Mouse (Mus musculus) left cerebral cortex, adult 2 months (tissue): ENCODE data around the gene Rtkn. TPM values are rescaled to one million over a fixed set of nuclear protein-coding genes. Genes with fewer than 3 reads are reported as not detected.

Source experiments
- DNase-seq, 2 experiments: peaks; one replicate each; pipeline ENCODE4 v3.0.0; 2021 to 2022; ENCODE audit warnings: low spot score in 2 of 2, mixed read lengths in 1 of 2; ENCODE audit errors: extremely low spot score in 1 of 2
- H3K27ac ChIP-seq: fragments of 200-600 bp; 2 replicates; pipeline ENCODE4 v1.8.1; 2022
- H3K4me3 ChIP-seq: fragments of 200-600 bp; 2 replicates; pipeline ENCODE4 v1.8.1; 2022
- CTCF ChIP-seq: fragments of 200-600 bp; IDR thresholded peaks from 2 replicates; pipeline ENCODE4 v1.8.1; 2022; ENCODE audit warnings: antibody characterized with exemption, mild to moderate bottlenecking, moderate library complexity
- intact Hi-C: fragments of 180-260 bp; cut with DNase I; formaldehyde crosslinking; loops from one replicate; pipeline ENCODE4 v1.15.1; 2025
- total RNA-seq, 2 experiments: library from RNA; stranded (reverse); gene quantifications; 2 replicates each; pipeline ENCODE4 v1.2.3; 2021

Gene Rtkn
- total RNA-seq, 2 experiments from 2014 or later: 87.0 to 97.5 TPM

DNA sequence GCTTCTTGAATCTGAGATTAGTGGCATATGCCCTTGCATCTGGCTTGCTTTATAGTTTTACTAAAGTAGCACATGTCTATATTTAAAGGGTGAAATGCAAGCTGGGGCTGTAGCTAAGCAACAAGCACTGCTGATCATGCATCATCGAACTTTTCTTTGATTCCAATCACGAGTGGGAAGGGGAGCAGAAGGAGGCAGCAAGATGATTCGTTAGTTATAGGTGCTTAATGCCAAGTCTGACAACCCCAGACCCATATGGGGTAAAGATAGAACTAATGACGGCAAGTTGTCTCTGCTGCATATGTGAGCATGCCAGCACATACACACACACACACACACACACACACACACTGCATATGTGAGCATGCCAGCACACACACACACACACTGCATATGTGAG, 31.1 kb upstream of the Rtkn start:
- H3K27ac ChIP-seq: no peak overlapping the region
- intact Hi-C loops: no loop called here
- no peak overlapping the region for H3K4me3 ChIP-seq
- no peak for DNase-seq
- TF ChIP-seq CTCF: no peak

DNA sequence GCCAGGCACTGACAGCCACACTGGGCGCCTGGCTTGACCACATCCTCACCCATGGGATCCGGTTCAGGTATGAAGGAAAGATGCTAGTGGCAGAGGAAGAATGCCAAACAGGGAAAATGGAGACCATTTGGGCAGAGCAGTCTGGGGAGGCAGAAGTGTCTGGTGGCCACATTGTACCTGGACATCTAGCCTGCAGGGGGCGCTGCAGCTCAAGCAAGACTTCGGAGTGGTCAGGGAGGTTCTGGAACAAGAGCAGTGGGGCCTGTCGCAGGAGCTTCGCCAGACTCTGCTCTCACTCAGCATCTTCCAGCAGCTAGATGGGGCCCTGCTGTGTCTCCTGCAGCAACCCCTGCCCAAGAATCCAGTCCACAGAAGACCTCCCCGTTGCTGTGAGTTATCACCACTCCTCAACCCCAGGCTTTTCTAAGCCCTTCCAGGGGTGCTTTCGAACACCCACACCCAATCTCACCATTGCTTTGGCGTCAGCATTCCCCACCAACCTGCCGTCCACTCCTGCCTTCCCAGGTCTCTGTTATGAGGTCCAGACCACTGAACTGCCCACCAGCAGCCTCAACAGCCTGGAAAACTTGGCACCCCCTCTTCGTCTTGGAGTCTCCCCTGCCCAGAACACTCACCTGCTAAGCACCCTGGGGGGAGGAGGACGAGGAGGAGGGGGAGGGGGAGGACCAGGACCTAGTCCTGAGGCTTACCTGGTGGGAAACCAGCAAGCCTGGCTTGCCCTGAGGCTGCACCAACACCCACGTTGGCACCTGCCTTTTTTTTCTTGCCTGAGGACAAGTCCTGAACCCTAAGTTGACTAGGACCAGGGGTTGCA, 27.5 kb upstream of the Rtkn start:
- Histone ChIP-seq H3K27ac (peak overlapping the region; percentile 94), H3K4me3 (peak overlapping the region; percentile 98)
- TF ChIP-seq CTCF: peak; percentile 81
- DNase-seq: peak; percentile 71
- intact Hi-C loops: loop anchor here (2.0 kb wide), 1 partner anchor 35 kb away; no protein-coding TSS in a partner anchor

DNA sequence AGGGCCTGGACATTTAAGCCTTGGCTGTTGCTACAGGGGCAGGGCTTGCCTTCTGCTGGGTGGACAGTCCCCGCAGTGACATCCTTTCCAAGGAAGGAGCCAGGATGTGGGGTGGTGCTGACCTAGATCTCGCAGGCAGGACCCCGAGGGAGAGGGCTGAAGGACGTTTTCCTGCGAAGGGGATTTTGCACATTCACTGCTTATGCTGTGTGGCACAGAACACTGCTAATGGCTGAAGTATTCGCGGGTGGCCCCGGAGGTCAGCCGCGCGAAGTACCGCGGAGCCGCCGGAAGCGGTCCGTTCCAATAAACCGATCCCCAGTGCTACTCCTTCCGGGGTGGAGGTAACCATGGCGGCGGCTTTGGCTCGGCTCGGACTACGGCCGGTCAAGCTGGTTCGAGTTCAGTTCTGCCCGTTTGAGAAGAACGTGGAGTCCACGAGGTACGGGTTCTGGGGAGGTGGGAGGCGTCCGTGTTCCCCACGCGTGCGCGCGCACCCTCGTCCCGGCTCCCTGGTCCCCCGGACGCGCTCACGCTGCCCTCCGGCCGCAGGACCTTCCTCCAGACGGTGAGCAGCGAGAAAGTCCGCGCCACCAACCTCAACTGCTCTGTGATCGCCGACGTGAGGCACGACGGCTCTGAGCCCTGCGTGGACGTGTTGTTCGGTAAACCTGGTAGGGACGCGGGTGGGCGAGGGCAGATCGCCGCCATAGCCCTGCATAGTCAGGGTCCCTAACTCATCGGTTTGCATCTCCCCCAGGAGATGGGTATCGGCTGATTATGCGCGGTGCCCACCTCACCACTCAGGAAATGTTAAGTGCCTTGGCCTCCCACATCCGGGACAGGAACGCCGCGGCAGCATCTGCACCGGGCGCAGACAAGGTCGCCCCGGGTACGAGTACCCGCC, 26.2 kb upstream of the Rtkn start, which contains the start of gene Mrpl53:
Gene Mrpl53 (plus strand): TSS at position 279 of the 907 bp plus-strand sequence.
- Histone ChIP-seq H3K27ac (peak within 1 kb of the TSS; percentile 94), H3K4me3 (peak within 1 kb of the TSS; percentile 98)
- TF ChIP-seq CTCF: no peak; the same call in 1 of the 2 replicates
- intact Hi-C loops: loop anchor here (2.0 kb wide), 1 partner anchor 34 kb away; no protein-coding TSS in a partner anchor
- peak; percentile 82 to 84 for DNase-seq

DNA sequence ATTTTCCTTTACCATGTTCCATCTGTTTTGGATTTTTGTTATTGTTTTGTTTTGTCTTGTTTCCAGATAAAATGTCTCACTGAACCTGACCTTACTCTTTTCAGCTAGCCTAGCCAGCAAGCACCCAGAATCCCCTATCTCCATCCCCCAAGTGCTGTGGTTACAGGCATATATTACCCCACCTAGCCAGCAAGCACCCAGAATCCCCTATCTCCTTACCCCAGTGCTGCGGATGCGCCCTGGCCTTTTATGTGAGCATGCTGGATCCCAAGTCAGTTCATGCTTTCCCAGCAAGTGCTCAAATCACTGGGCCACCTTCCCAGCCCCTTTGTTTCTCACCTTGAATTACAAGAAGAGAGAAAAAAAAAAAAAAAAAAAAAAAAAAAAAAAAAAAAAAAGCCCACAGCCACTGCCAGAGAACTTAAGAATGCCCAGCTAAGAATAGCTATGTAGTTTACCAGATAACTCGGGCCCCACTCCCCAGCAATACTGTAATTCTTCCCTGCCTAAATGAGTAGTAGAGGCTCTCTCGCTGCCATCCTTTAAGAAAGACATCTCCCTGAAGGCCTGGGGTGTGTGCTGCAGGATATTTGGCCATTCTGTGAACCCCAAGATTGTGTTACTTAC, 23.6 kb upstream of the Rtkn start:
- intact Hi-C loops: no loop called here
- TF ChIP-seq CTCF: no peak
- Histone ChIP-seq H3K27ac (no peak overlapping the region), H3K4me3 (no peak overlapping the region)
- DNase-seq: no peak

DNA sequence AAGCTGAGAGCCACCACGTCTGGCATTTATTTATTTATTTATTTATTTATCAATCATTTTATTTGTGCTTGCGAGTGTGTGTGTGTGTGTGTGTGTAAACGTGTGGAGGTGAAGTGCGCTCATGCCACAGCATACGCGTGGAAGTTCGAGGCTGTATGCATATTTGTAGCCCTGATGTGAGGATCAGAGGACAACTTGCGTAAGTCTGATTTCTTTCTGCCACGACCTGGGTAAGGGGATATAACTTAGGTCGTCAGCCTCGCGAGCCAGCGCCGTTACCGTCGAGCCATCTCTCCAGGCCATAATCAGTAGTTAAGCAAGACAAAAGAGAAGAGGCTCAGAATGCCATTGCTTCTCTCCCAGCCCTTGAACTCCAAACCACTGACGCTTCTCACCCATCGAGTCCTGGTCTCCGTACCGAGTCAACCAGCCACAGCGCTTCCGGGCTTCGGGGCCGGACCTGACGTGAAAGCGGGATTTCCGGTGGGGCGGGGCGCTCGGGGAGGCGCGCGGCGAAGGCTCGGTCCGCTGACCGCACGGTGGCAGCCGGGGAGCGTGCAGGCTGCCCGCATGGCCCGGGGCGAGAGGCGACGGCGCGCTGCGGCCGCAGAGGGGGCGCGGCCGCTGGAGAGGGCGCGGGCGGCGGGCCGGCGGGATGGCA, 20.1 kb upstream of the Rtkn start, which contains the start of gene Mogs:
Gene Mogs (plus strand): TSS at position 486 of the 661 bp plus-strand sequence.
- DNase-seq: peak; percentile 91 to 95
- Histone ChIP-seq H3K4me3 (peak within 1 kb of the TSS; percentile 60), H3K27ac (peak within 1 kb of the TSS; percentile 92)
- intact Hi-C loops: loop anchor here (2.0 kb wide), 1 partner anchor 42 kb away; the partner anchor contains the start of genes 1700003E16Rik and Wdr54
- TF ChIP-seq CTCF: peak; percentile 50

DNA sequence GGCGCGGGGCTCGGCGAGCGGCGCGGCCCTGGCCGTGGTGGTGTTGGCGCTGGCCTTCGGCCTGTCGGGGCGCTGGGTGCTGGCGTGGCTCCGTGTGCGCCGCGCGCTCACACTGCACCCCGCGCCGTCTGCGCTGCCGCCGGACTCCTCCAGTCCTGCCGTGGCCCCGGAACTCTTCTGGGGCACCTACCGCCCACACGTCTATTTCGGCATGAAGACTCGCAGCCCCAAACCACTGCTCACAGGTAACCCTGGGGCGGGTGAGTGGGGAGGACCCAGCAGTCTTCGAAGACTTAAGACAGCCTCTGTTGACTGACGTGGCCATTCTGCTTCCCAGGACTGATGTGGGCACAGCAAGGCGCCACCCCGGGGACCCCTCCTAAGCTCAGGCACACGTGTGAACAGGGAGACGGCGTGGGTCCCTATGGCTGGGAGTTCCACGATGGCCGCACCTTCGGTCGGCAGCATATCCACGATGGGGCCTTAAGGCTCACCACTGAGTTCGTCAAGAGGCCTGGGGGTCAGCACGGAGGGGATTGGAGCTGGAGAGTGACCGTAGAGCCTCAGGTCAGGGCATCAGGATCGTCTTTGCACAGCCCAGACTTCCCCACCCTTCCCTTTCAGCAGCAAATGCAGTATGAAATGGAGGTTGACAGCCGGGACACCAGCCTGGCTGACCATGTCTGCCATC, 19.4 kb upstream of the Rtkn start:
- intact Hi-C loops: loop anchor here (2.0 kb wide), 2 partner anchors 29 to 41 kb away; partner anchors contain the start of genes 1700003E16Rik and Wdr54

DNA sequence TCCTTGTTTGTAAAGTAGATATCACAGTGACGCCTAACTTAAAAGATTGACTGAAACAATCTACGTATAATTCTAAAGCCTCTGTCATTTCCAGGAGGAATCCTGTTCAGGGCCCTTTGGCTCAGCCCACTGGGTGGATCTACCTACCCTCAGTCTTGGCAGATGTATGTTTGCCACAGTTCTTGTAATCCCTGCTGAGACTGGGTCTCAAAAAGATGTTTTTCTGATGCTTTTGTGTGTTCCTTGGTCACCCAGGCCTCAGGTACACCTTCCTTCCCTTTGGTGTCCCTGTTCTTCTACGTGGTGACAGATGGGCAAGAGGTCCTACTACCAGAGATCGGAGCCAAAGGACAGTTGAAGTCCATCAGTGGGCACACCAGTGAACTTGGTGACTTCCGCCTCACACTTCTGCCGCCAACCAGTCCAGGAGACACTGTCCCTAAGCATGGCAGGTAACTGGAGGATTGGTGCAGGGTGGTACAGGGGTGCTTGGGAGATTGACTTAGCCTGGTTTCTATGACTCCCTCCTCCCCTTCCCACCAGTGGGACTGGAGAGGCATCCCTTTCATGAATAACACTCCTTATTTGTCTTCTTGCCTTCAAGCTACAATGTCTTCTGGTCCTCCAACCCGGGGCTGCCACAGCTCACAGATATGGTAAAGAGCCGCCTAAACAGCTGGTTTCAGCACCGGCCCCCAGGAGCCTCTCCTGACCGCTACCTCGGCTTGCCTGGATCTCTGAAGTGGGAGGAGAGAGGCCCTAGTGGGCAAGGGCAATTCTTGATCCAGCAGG, 18.7 kb upstream of the Rtkn start:
- no peak for DNase-seq
- Histone ChIP-seq H3K4me3 (peak overlapping the region; percentile 60), H3K27ac (no peak overlapping the region)
- intact Hi-C loops: loop anchor here (2.0 kb wide), 1 partner anchor 28 kb away; no protein-coding TSS in a partner anchor
- no peak for TF ChIP-seq CTCF

More for the DNA sequence above, 19.4 kb upstream of the Rtkn start:
- H3K27ac ChIP-seq: peak overlapping the region; percentile 61
- TF ChIP-seq CTCF: no peak
- DNase-seq: no peak
- H3K4me3 ChIP-seq: peak overlapping the region; percentile 60

DNA sequence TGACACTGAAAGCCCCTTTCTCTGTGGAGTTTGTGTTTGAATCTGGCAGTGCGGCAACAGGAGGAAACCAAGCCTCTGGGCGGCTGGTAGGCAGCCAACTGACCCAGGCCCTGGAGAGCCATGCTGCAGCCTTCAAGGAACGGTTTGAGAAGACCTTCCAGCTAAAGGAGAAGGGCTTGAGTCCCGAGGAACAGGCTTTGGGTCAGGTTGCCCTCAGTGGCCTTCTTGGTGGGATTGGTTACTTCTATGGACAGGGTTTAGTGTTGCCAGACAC, 18.2 kb upstream of the Rtkn start:
- DNase-seq: no peak
- TF ChIP-seq CTCF: no peak
- no peak overlapping the region for H3K27ac ChIP-seq
- intact Hi-C loops: loop anchor here (2.0 kb wide), 1 partner anchor 28 kb away; no protein-coding TSS in a partner anchor
- no peak overlapping the region for H3K4me3 ChIP-seq

DNA sequence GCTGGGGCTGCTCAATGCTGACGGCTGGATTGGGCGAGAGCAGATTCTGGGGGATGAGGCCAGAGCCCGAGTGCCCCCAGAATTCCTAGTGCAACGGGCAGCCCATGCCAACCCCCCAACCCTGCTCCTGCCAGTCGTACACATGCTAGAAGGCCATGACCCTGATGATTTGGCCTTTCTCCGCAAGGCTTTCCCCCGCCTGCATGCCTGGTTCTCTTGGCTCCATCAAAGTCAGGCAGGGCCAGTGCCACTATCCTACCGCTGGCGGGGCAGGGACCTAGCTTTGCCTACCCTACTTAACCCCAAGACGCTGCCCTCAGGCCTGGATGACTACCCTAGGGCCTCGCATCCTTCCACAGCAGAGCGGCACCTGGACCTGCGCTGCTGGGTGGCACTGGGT, 17.6 kb upstream of the Rtkn start:
- Histone ChIP-seq H3K4me3 (no peak overlapping the region), H3K27ac (no peak overlapping the region)
- DNase-seq: no peak
- no peak for TF ChIP-seq CTCF
- intact Hi-C loops: loop anchor here (2.0 kb wide), 1 partner anchor 27 kb away; no protein-coding TSS in a partner anchor

DNA sequence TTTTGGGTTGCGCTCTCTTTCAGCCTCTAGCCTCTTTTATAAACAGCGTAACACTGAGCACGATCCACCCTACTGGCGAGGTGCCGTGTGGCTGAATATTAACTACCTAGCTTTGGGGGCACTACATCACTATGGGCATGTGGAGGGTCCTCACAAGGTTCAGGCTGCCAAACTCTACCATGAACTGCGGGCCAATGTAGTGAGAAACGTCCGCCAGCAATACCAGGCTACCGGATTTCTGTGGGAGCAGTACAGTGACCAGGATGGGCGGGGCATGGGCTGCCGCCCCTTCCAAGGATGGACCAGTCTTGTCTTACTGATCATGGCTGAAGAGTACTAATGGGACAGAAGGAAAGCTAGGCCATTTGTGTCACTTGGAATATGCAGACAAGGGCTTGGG, 16.9 kb upstream of the Rtkn start:
- intact Hi-C loops: no loop called here
- DNase-seq: no peak

More for the DNA sequence above, 16.9 kb upstream of the Rtkn start:
- no peak overlapping the region for H3K4me3 ChIP-seq
- no peak overlapping the region for H3K27ac ChIP-seq
- no peak for TF ChIP-seq CTCF
